Mouse (Mus musculus) adrenal gland, postnatal 10 days (tissue): ENCODE data around the gene Dusp16. TPM values are rescaled to one million over a fixed set of nuclear protein-coding genes. Genes with fewer than 3 reads are reported as not detected.

Source experiments
- DNase-seq: peaks from one replicate; pipeline ENCODE4 v3.0.0; 2021; ENCODE audit warnings: mixed read lengths
- total RNA-seq, 2 experiments: library from RNA; stranded (reverse); gene quantifications; 2 replicates each; pipeline ENCODE4 v1.2.3; 2021

Dusp16 gene
- total RNA-seq, 2 experiments from 2014 or later, result 19.3 to 23.0 TPM

- no peak for DNase-seq
These were observed 48.9 kb downstream of the Dusp16 start for GRCm38 (mm10) chr6:134743568-134743967.

GRCm38 (mm10) chr6:134736853-134737252 is 55.6 kb downstream of the Dusp16 start:
- no peak for DNase-seq

- no peak for DNase-seq
These were observed 58.6 kb downstream of the Dusp16 start for GRCm38 (mm10) chr6:134733800-134734221.

- no peak for DNase-seq
These were observed 59.6 kb downstream of the Dusp16 start for GRCm38 (mm10) chr6:134732813-134733212.

GRCm38 (mm10) chr6:134730978-134731377 is 61.4 kb downstream of the Dusp16 start:
- DNase-seq, result no peak

GRCm38 (mm10) chr6:134725406-134725805 is 67.0 kb downstream of the Dusp16 start:
- no peak for DNase-seq

GRCm38 (mm10) chr6:134723833-134724553 is 68.4 kb downstream of the Dusp16 start:
- no peak for DNase-seq

- no peak for DNase-seq
These were observed 69.1 kb downstream of the Dusp16 start for GRCm38 (mm10) chr6:134723326-134723725.

GRCm38 (mm10) chr6:134722906-134723305 is 69.5 kb downstream of the Dusp16 start:
- no peak for DNase-seq

GRCm38 (mm10) chr6:134721729-134722269 is 70.6 kb downstream of the Dusp16 start:
- DNase-seq, result no peak

GRCm38 (mm10) chr6:134720150-134720549 is 72.3 kb downstream of the Dusp16 start:
- DNase-seq, result no peak

GRCm38 (mm10) chr6:134719156-134719555 is 73.3 kb downstream of the Dusp16 start:
- no peak for DNase-seq

- no peak for DNase-seq
These were observed 73.8 kb downstream of the Dusp16 start for GRCm38 (mm10) chr6:134718668-134719065.

- DNase-seq, result no peak
These were observed 74.3 kb downstream of the Dusp16 start for GRCm38 (mm10) chr6:134717886-134718667.

- no peak for DNase-seq
These were observed 76.2 kb downstream of the Dusp16 start for GRCm38 (mm10) chr6:134716168-134716587.

- no peak for DNase-seq
These were observed 78.5 kb downstream of the Dusp16 start for GRCm38 (mm10) chr6:134713897-134714296.

- no peak for DNase-seq
These were observed 79.1 kb downstream of the Dusp16 start for GRCm38 (mm10) chr6:134713321-134713720.

- DNase-seq, result no peak
These were observed 82.4 kb downstream of the Dusp16 start for GRCm38 (mm10) chr6:134710020-134710419.

- DNase-seq, result no peak
These were observed 86.0 kb downstream of the Dusp16 start for GRCm38 (mm10) chr6:134706467-134706866.

GRCm38 (mm10) chr6:134703053-134703690 is 89.3 kb downstream of the Dusp16 start:
- DNase-seq, result peak; percentile 40

GRCm38 (mm10) chr6:134702184-134702583 is 90.2 kb downstream of the Dusp16 start:
- DNase-seq, result no peak

- no peak for DNase-seq
These were observed 91.2 kb downstream of the Dusp16 start for GRCm38 (mm10) chr6:134701211-134701602.
